Mouse (Mus musculus) liver, postnatal 0 days (tissue): ENCODE measurements around the gene Wfdc2. TPM values are rescaled to one million over a fixed set of nuclear protein-coding genes. Genes with fewer than 3 reads are reported as not detected.

Experiments
- ATAC-seq: fragments of 200-750 bp; cut with Nextera tagmentation; 2 replicates; pipeline ENCODE4 v1.8.0; 2017; ENCODE audit warnings: mild to moderate bottlenecking, moderate library complexity
- DNase-seq: peaks from one replicate; pipeline ENCODE4 v3.0.0-alpha.2; 2016
- H3K27ac ChIP-seq: fragments of 300-500 bp; sonication (generic); 2 replicates; pipeline ENCODE4 v1.5.1; 2014; ENCODE audit warnings: antibody characterized with exemption, moderate library complexity, mild to moderate bottlenecking, low read depth
- H3K27me3 ChIP-seq: fragments of 300-500 bp; sonication (generic); 2 replicates; pipeline ENCODE4 v1.6.1; 2014; ENCODE audit warnings: low read length, control low read depth, mixed read lengths; ENCODE audit not compliant: insufficient read depth
- H3K36me3 ChIP-seq: fragments of 300-500 bp; sonication (generic); replicated peaks from 2 replicates; pipeline ENCODE4 v1.6.1; 2014; ENCODE audit warnings: mild to moderate bottlenecking, control low read depth, low read length, moderate library complexity, mixed read lengths; ENCODE audit not compliant: insufficient read depth
- H3K4me1 ChIP-seq: fragments of 300-500 bp; sonication (generic); 2 replicates; pipeline ENCODE4 v1.6.1; 2014; ENCODE audit warnings: antibody characterized with exemption, mild to moderate bottlenecking, control low read depth; ENCODE audit not compliant: insufficient read depth
- H3K4me2 ChIP-seq: fragments of 300-500 bp; sonication (generic); 2 replicates; pipeline ENCODE4 v1.6.1; 2014; ENCODE audit warnings: low read depth, mild to moderate bottlenecking, low read length, moderate library complexity, mixed read lengths
- H3K4me3 ChIP-seq: fragments of 300-500 bp; sonication (generic); 2 replicates; pipeline ENCODE4 v1.5.1; 2014; ENCODE audit warnings: low read depth, low read length
- H3K9ac ChIP-seq: fragments of 300-500 bp; sonication (generic); replicated peaks from 2 replicates; pipeline ENCODE4 v1.6.1; 2014; ENCODE audit warnings: mild to moderate bottlenecking, moderate library complexity
- H3K9me3 ChIP-seq: fragments of 300-500 bp; sonication (generic); 2 replicates; pipeline ENCODE4 v1.6.1; 2016; ENCODE audit warnings: mild to moderate bottlenecking, control low read depth, low read length, mixed read lengths
- CTCF ChIP-seq: sonication (generic); IDR thresholded peaks from 2 replicates; pipeline ENCODE4 v1.5.1; 2016; ENCODE audit warnings: antibody characterized with exemption, low read depth
- EP300 ChIP-seq: IDR thresholded peaks from 2 replicates; pipeline ENCODE4 v1.6.1; 2016; ENCODE audit warnings: antibody characterized with exemption, low read depth, mild to moderate bottlenecking
- WGBS: fragments of 180-500 bp; shearing (Covaris S2); extraction: QIAGEN DNeasy Blood & Tissue Kit; methylation state at CpG from one replicate; pipeline ENCODE4 v1.1.7; 2014; ENCODE audit not compliant: insufficient replicate concordance; 5-methylcytosine and 5-hydroxymethylcytosine counted together
- polyA plus RNA-seq: library from polyadenylated mRNA; unstranded; fragments of >200 nt; fragmentation: Nextera tagmentation; extraction: Ambion mirVana; gene quantifications from 2 replicates; pipeline ENCODE4 v1.2.1, GENCODE M21; 2015

Gene Wfdc2
- 3.0 and 3.3 TPM in 2 replicates for polyA plus RNA-seq

GRCm38 (mm10) chr2:164562391-164563188, at the start of gene Wfdc2:
Gene Wfdc2, plus strand, starts transcription at chr2:164562413.
- peak within 1 kb of the TSS; percentile 71 for H3K4me2 ChIP-seq
- no peak for ATAC-seq
- peaks cover 2% of the 10 kb centered on the region; the same call in 1 of the 2 replicates for H3K4me1 ChIP-seq
- peak within 1 kb of the TSS; percentile 37 for H3K4me3 ChIP-seq
- H3K36me3 ChIP-seq, result no peaks in the 10 kb centered on the region
- WGBS, result 21% methylated on average over 23 of the region's 24 CpGs
- TF ChIP-seq EP300, result no peak
- DNase-seq, result peak; percentile 39
- no peak within 1 kb of the TSS for H3K9ac ChIP-seq
- H3K27ac ChIP-seq, result no peak within 1 kb of the TSS
- no peaks in the 10 kb centered on the region for H3K9me3 ChIP-seq
- H3K27me3 ChIP-seq, result peaks cover 36% of the 10 kb centered on the region

- H3K4me1 ChIP-seq, result peaks cover 4% of the 10 kb centered on the region; the same call in 1 of the 2 replicates
- DNase-seq (no peak), ATAC-seq (no peak; the same call in 1 of the 2 replicates)
- H3K4me2 ChIP-seq, result no peak overlapping the region
- no peaks in the 10 kb centered on the region for H3K36me3 ChIP-seq
- H3K27me3 ChIP-seq, result no peaks in the 10 kb centered on the region
- H3K4me3 ChIP-seq, result no peak overlapping the region
- no peak overlapping the region for H3K9ac ChIP-seq
- WGBS, result 59% methylated on average over 8 of the region's 8 CpGs
- H3K9me3 ChIP-seq, result no peaks in the 10 kb centered on the region
- TF ChIP-seq CTCF (no peak), EP300 (no peak)
- no peak overlapping the region for H3K27ac ChIP-seq
Observed at GRCm38 (mm10) chr2:164513389-164513788, 48.8 kb upstream of the Wfdc2 start.

- Histone ChIP-seq H3K27me3 (no peaks in the 10 kb centered on the region), H3K9ac (no peak overlapping the region), H3K4me1 (peaks cover 4% of the 10 kb centered on the region; the same call in 1 of the 2 replicates), H3K4me2 (no peak overlapping the region), H3K4me3 (no peak overlapping the region), H3K9me3 (no peaks in the 10 kb centered on the region), H3K36me3 (no peaks in the 10 kb centered on the region), H3K27ac (no peak overlapping the region)
- no peak for ATAC-seq
- no peak for DNase-seq
- TF ChIP-seq CTCF, result no peak
- no peak for TF ChIP-seq EP300
- 64% methylated on average over 3 of the region's 3 CpGs for WGBS
Observed at GRCm38 (mm10) chr2:164514916-164515315, 47.3 kb upstream of the Wfdc2 start.

- no peak overlapping the region for H3K27ac ChIP-seq
- no peak overlapping the region for H3K4me3 ChIP-seq
- H3K4me2 ChIP-seq, result no peak overlapping the region
- H3K36me3 ChIP-seq, result no peaks in the 10 kb centered on the region
- ATAC-seq (no peak), DNase-seq (no peak)
- H3K27me3 ChIP-seq, result no peaks in the 10 kb centered on the region
- peaks cover 4% of the 10 kb centered on the region; the same call in 1 of the 2 replicates for H3K4me1 ChIP-seq
- TF ChIP-seq CTCF (no peak), EP300 (no peak)
- 79% methylated on average over 9 of the region's 9 CpGs for WGBS
- H3K9me3 ChIP-seq, result no peaks in the 10 kb centered on the region
- H3K9ac ChIP-seq, result no peak overlapping the region
Observed at GRCm38 (mm10) chr2:164515897-164516296, 46.3 kb upstream of the Wfdc2 start.

- ATAC-seq, result no peak
- H3K4me1 ChIP-seq, result peaks cover 6% of the 10 kb centered on the region; the same call in 1 of the 2 replicates
- 81% methylated on average over 11 of the region's 11 CpGs for WGBS
Observed at GRCm38 (mm10) chr2:164516592-164516991, 45.6 kb upstream of the Wfdc2 start.

GRCm38 (mm10) chr2:164517485-164518221, 44.6 kb upstream of the Wfdc2 start:
- H3K36me3 ChIP-seq, result no peaks in the 10 kb centered on the region
- no peak overlapping the region for H3K4me2 ChIP-seq
- no peaks in the 10 kb centered on the region for H3K9me3 ChIP-seq
- TF ChIP-seq EP300 (no peak), CTCF (peak; percentile 92)
- DNase-seq (peak; percentile 62), ATAC-seq (0 out of 2 replicates have a peak, but pooled peaks have one; percentile 35)
- 33% methylated on average over 10 of the region's 10 CpGs for WGBS
- no peak overlapping the region for H3K27ac ChIP-seq
- H3K27me3 ChIP-seq, result no peaks in the 10 kb centered on the region
- H3K4me1 ChIP-seq, result peaks cover 4% of the 10 kb centered on the region; the same call in 1 of the 2 replicates
- no peak overlapping the region for H3K4me3 ChIP-seq
- H3K9ac ChIP-seq, result no peak overlapping the region

More at GRCm38 (mm10) chr2:164516592-164516991, 45.6 kb upstream of the Wfdc2 start:
- no peak overlapping the region for H3K4me3 ChIP-seq
- no peak overlapping the region for H3K4me2 ChIP-seq
- H3K9me3 ChIP-seq, result no peaks in the 10 kb centered on the region
- no peak for TF ChIP-seq EP300
- TF ChIP-seq CTCF, result no peak
- H3K36me3 ChIP-seq, result no peaks in the 10 kb centered on the region
- H3K9ac ChIP-seq, result no peak overlapping the region
- no peaks in the 10 kb centered on the region for H3K27me3 ChIP-seq
- no peak overlapping the region for H3K27ac ChIP-seq
- no peak for DNase-seq
